Mouse (Mus musculus): ENCODE data around the gene Gpr37l1. TPM values are rescaled to one million over a fixed set of nuclear protein-coding genes. Genes with fewer than 3 reads are reported as not detected.

Gpr37l1 gene
- polyA plus RNA-seq, 1 experiment from 2014 or later, result 0.04 TPM

DNA sequence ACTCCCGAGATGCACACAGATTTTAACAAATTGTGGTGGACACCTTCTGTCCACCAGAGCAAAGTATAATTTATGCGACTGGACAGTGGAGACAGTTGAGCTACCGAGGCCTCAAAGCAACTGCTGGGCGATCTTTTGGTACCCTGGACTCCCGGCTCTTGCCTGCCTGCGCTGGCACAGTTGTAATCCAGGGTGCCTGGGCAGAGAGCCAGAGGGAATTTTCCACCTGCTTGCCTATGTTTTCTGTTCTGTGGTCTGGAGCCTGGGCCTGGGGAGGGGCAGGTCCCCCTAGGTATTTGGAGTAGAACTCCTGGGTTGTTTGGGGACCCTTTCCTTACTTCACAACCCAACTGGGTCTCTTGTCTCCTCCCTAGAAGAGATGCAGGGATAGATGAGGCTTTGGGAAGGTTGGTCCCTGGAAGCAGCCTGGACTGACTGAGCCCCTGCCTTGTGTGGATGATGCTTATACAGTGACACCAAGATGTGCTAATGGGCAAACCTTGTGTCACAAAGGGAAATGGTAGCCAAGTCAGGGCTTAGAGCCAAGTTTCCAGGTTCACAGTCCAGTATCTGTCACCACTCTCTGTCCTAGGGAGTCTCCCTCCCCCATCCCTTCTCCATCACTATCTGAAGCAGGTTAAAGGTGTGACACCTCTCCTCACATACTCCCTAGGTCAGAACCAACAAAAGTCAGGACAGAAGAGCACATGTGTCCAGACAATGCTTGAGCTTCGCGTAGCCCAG, 14.6 kb upstream of the Gpr37l1 start:
- H3K27me3 ChIP-seq, result no peaks in the 10 kb centered on the region
- TF ChIP-seq CTCF (IDR thresholded peaks at IDR 0.05), result no peak
- ATAC-seq, result no peak
- in situ Hi-C loops (cut with MboI; ENCODE audit: low pct_unique_long_range_greater_than_20kb), result no loop called here
- no peak for DNase-seq (ENCODE audit: low read depth, low spot score)
- POLR2A ChIA-PET, result no interaction called here
- CTCF ChIA-PET, result interaction anchor here (0.9 to 1.0 kb wide), 2 partner anchors 10 to 12 kb away, joined by 3 to 4 read pairs; no protein-coding TSS in a partner anchor

DNA sequence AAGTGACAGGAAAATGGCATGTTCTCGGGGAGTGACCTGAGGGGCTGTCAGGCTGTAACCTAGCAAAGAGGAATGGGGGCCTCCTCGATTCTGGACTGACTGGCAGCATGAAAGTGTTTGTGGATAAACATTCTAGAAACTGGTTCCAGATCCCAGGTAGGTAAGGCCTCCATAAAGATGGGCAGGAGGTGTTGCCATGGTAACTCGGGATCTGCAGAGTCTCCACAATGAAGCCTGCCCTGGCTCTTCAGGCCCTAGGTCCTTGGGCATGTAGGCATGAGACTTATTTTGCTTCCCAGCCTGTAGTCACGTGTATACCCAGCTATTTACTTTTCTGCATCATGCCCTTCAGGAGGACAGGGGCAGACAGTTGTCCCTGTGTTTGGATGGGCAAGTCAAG, 13.8 kb upstream of the Gpr37l1 start:
- no peak for TF ChIP-seq CTCF (IDR thresholded peaks at IDR 0.05)
- in situ Hi-C loops (cut with MboI; ENCODE audit: low pct_unique_long_range_greater_than_20kb), result no loop called here

DNA sequence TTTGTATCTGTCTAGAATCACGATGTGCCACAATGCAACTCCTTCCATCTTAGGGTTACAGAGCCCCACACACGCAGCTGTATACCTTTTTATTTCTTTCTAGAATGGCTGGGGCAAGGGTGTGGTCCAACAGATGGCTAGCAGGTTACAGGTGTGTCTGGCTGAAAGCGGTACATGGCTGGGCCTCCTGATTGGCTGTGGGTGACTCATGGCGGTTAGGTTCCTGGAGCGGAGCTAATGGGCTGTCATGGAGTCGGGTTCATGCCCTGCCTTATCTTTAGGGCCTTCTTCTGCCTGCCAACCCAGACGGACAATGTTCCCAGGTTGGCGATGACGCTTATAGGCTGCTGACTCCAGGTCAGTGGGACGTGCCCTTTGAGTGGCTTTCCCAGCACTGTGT, 13.3 kb upstream of the Gpr37l1 start:
- no peaks in the 10 kb centered on the region for H3K27me3 ChIP-seq
- CTCF ChIA-PET, result no interaction called here
- DNase-seq (ENCODE audit: low read depth, low spot score) (no peak), ATAC-seq (no peak)
- no peak for TF ChIP-seq CTCF (IDR thresholded peaks at IDR 0.05)
- in situ Hi-C loops (cut with MboI; ENCODE audit: low pct_unique_long_range_greater_than_20kb), result no loop called here
- POLR2A ChIA-PET, result no interaction called here

More for the DNA sequence above, 13.8 kb upstream of the Gpr37l1 start:
- ChIA-PET POLR2A (no interaction called here), CTCF (no interaction called here)
- DNase-seq (ENCODE audit: low read depth, low spot score), result no peak
- no peak for ATAC-seq
- no peaks in the 10 kb centered on the region for H3K27me3 ChIP-seq

DNA sequence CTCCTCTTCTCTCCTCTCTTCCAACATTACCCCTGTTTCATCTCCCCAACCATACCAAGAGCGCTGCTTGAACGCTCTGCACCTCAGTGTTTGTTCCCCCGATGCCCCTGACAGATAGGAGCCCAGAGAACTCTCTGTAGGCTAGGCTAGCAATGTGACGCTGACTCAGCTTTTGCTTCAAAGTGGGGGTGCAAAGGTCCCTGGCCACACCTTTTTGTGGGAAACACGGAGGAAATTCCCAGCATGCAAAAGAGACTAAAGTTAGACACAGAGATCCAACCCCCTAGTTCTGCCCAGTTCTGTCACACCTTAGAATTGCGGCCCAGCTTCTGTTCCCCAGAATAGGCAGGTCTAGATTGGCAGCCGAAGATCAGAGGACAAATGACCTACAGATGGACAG, 11.4 kb upstream of the Gpr37l1 start:
- DNase-seq (ENCODE audit: low read depth, low spot score) (no peak), ATAC-seq (no peak)
- in situ Hi-C loops (cut with MboI; ENCODE audit: low pct_unique_long_range_greater_than_20kb), result no loop called here
- CTCF ChIA-PET, result interaction anchor here (0.9 kb wide), 1 partner anchor 80 kb away, joined by 3 read pairs; the partner anchor contains the start of gene Elf3
- POLR2A ChIA-PET, result no interaction called here
- TF ChIP-seq CTCF (IDR thresholded peaks at IDR 0.05), result no peak
- no peaks in the 10 kb centered on the region for H3K27me3 ChIP-seq

DNA sequence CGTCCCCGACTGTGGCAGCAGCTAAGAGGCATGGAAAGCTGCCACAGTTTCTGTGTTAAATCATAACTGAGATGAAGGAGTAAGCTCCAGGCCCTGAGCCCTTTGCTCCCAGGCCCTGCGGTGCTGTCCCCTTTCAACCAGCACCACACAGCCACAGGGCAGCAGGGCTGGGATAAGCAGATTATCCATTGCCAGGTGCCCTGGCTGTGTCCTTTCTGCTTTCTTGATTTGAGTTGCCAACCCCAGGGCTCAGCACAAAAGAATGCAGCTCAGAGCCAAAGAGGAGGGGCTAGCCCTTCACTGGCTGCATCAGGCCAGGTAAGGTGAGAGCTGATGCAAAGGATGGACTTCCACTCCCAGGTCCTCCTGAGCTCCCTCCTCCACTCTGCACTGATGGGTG, 10.2 kb upstream of the Gpr37l1 start:
- ATAC-seq (no peak), DNase-seq (ENCODE audit: low read depth, low spot score) (no peak)
- in situ Hi-C loops (cut with MboI; ENCODE audit: low pct_unique_long_range_greater_than_20kb), result no loop called here
- ChIA-PET CTCF (interaction anchor here (0.9 to 1.2 kb wide), 2 partner anchors 24 to 81 kb away, joined by 3 read pairs; partner anchors contain the start of gene Elf3), POLR2A (no interaction called here)
- TF ChIP-seq CTCF (IDR thresholded peaks at IDR 0.05), result no peak
- no peaks in the 10 kb centered on the region for H3K27me3 ChIP-seq

DNA sequence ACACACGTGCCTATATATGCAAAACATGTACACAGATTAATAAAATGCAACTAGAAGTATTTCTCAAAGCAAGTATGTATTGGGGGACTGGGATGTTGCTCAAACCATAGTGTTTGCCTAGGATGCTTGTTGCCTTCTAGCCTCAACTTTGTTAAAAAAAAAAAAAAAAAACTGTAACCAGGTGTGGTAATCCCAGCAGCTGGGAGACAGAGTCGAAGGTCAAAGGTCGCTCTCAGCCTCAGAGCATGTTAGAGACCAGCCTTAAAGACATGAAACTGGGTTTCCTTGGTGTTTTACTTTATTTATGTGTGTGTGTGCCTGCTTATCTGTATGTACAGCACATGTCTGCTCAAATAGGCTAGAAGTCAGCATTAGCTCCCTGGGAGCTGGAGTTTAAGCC, 7.7 kb upstream of the Gpr37l1 start:
- ChIA-PET POLR2A (interaction anchor here (0.7 kb wide), 1 partner anchor 10 kb away, joined by 3 read pairs; no protein-coding TSS in a partner anchor), CTCF (interaction anchor here (1.2 kb wide), 1 partner anchor 83 kb away, joined by 3 read pairs; the partner anchor contains the start of gene Elf3)
- no peak for TF ChIP-seq CTCF (IDR thresholded peaks at IDR 0.05)
- no peak for DNase-seq (ENCODE audit: low read depth, low spot score)
- no peak for ATAC-seq
- no peaks in the 10 kb centered on the region for H3K27me3 ChIP-seq
- in situ Hi-C loops (cut with MboI; ENCODE audit: low pct_unique_long_range_greater_than_20kb), result no loop called here

DNA sequence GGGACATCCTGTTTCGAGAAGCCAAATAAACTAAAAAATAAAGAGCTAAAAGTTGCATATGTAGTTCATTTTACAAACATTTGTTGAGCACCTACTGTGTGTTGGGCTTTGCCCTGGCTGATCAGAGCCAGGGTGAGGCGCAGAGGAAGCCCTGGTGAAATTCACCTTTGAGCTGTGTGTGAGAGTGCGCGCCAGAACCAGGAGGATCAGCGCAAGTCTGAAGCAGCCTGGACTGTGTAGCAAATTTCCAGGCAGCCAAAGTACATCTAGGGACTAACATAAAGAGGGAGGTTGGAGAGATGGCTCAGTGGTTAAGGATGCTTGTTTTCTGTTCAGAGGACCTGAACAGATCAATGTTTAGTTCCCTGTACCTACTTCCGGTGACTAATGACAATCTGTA, 5.8 kb upstream of the Gpr37l1 start:
- no peak for ATAC-seq
- in situ Hi-C loops (cut with MboI; ENCODE audit: low pct_unique_long_range_greater_than_20kb), result loop anchor here (5.0 to 25.0 kb wide), 3 partner anchors 84 to 514 kb away; partner anchors contain the start of gene Elf3
- TF ChIP-seq CTCF (IDR thresholded peaks at IDR 0.05), result no peak
- no peaks in the 10 kb centered on the region for H3K27me3 ChIP-seq
- ChIA-PET POLR2A (interaction anchor here (0.7 to 2.6 kb wide), 2 partner anchors 51 to 85 kb away, joined by 4 to 14 read pairs; partner anchors contain the start of gene Elf3), CTCF (interaction anchor here (1.4 to 4.6 kb wide), 8 partner anchors 12 to 526 kb away, joined by 3 to 78 read pairs (median 6); partner anchors contain the start of gene Elf3)
- DNase-seq (ENCODE audit: low read depth, low spot score), result no peak

DNA sequence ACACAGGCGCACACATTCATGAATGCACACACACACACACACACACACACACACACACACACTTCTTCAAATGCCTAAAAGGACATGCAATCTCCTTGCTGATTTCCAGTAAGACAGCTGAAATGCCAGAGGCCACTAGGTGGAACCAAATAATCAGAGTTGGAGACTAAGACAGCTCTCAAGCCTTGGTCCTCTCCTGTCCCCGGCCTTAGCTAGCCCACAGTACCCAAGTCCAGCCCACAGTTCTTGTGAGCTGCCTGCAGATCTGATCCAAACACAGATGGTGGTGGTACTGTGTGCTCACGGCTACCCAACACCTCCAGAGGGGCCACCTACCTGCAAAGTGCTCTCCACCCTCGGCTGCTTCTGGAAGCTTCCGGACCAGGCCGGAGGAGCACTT, 4.5 kb upstream of the Gpr37l1 start:
- ATAC-seq, result peak; percentile 45
- POLR2A ChIA-PET, result interaction anchor here (0.6 to 2.6 kb wide), 6 partner anchors 87 to 359 kb away, joined by 3 to 14 read pairs (median 3); partner anchors contain the start of gene Elf3

DNA sequence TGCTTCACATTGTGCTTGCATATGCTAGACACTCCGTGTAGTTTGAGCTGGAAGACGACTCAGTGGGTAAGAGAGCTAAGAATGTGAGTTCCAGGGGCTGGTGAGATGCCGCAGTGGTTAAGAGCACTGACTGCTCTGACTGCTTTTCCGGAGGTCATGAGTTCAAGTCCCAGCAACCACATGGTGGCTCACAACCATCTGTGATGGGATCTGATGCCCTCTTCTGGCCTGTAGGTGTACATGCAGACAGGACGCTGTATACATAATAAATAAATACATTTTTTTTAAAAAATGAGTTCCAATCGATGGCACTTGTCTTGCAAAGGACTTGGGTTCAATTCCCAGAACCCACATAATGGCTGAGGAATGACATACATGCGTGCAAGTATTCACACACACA, 3.7 kb upstream of the Gpr37l1 start:
- in situ Hi-C loops (cut with MboI; ENCODE audit: low pct_unique_long_range_greater_than_20kb), result loop anchor here (5.0 to 25.0 kb wide), 3 partner anchors 86 to 516 kb away; partner anchors contain the start of gene Elf3
- DNase-seq (ENCODE audit: low read depth, low spot score) (no peak), ATAC-seq (no peak)
- ChIA-PET CTCF (interaction anchor here (1.6 to 4.6 kb wide), 4 partner anchors 23 to 197 kb away, joined by 5 to 78 read pairs (median 24); partner anchors contain the start of gene Elf3), POLR2A (interaction anchor here (0.6 to 2.6 kb wide), 4 partner anchors 24 to 360 kb away, joined by 4 to 14 read pairs (median 7); partner anchors contain the start of genes Arl8a and Elf3)
- H3K27me3 ChIP-seq, result no peaks in the 10 kb centered on the region
- TF ChIP-seq CTCF (IDR thresholded peaks at IDR 0.05), result no peak

More for the DNA sequence above, 4.5 kb upstream of the Gpr37l1 start:
- no peak for DNase-seq (ENCODE audit: low read depth, low spot score)
- CTCF ChIA-PET, result interaction anchor here (0.9 to 4.6 kb wide), 18 partner anchors 11 to 528 kb away, joined by 3 to 78 read pairs (median 5); partner anchors contain the start of gene Elf3
- in situ Hi-C loops (cut with MboI; ENCODE audit: low pct_unique_long_range_greater_than_20kb), result loop anchor here (5.0 to 25.0 kb wide), 3 partner anchors 85 to 515 kb away; partner anchors contain the start of gene Elf3
- H3K27me3 ChIP-seq, result no peaks in the 10 kb centered on the region
- TF ChIP-seq CTCF (IDR thresholded peaks at IDR 0.05), result peak; percentile 87

DNA sequence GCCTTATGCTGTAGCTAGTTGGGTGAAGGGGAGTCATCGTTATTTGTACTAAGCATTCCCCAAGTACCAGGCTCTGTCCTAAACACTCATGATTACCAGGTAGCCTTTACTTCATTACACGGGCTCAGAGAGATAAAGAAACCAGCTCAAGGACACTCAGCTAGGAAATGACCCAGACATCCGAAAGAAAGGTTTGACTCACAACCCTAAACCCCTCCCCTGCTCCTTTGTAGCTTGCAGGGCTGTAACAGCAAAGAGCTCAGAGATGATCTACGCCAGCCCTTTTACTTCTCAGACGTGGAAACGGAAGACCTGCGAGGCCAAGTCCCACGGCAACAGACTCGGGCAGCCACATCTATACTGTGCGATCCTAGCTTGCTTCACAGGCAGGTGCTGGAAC, 2.8 kb upstream of the Gpr37l1 start:
- TF ChIP-seq CTCF (IDR thresholded peaks at IDR 0.05), result no peak
- peak; percentile 33 for ATAC-seq
- DNase-seq (ENCODE audit: low read depth, low spot score), result no peak
- ChIA-PET CTCF (interaction anchor here (0.9 to 4.6 kb wide), 9 partner anchors 11 to 205 kb away, joined by 3 to 78 read pairs (median 4); partner anchors contain the start of genes Elf3 and Shisa4), POLR2A (interaction anchor here (0.6 to 2.1 kb wide), 3 partner anchors 23 to 88 kb away, joined by 6 to 8 read pairs (median 7); partner anchors contain the start of genes Arl8a and Elf3)
- in situ Hi-C loops (cut with MboI; ENCODE audit: low pct_unique_long_range_greater_than_20kb), result loop anchor here (5.0 to 25.0 kb wide), 3 partner anchors 87 to 517 kb away; partner anchors contain the start of gene Elf3
- no peaks in the 10 kb centered on the region for H3K27me3 ChIP-seq

Data from Patski (cell line).